Mouse (Mus musculus) lung, embryonic 14.5 days (tissue): ENCODE results near the gene Rnf146. TPM values are rescaled to one million over a fixed set of nuclear protein-coding genes. Genes with fewer than 3 reads are reported as not detected.

ENCODE experiments used
- ATAC-seq: fragments of 200-750 bp; cut with Nextera tagmentation; 2 replicates; pipeline ENCODE4 v1.8.0; 2017; ENCODE audit warnings: mild to moderate bottlenecking, moderate TSS enrichment, moderate library complexity; ENCODE audit not compliant: insufficient read depth
- DNase-seq: peaks from one replicate; pipeline ENCODE4 v3.0.0-alpha.2; 2015
- H3K27ac ChIP-seq: fragments of 300-500 bp; sonication (generic); 2 replicates; pipeline ENCODE4 v1.5.1; 2014; ENCODE audit warnings: low read depth, mild to moderate bottlenecking, moderate library complexity
- H3K27me3 ChIP-seq: fragments of 300-500 bp; sonication (generic); 2 replicates; pipeline ENCODE4 v1.6.1; 2014; ENCODE audit warnings: low read length, control low read depth; ENCODE audit not compliant: insufficient read depth
- H3K36me3 ChIP-seq: fragments of 300-500 bp; sonication (generic); 2 replicates; pipeline ENCODE4 v1.6.1; 2014; ENCODE audit warnings: control low read depth; ENCODE audit not compliant: insufficient read depth
- H3K4me1 ChIP-seq: fragments of 300-500 bp; sonication (generic); 2 replicates; pipeline ENCODE4 v1.6.1; 2014; ENCODE audit warnings: antibody characterized with exemption, control low read depth; ENCODE audit not compliant: insufficient read depth
- H3K4me2 ChIP-seq: fragments of 300-500 bp; sonication (generic); 2 replicates; pipeline ENCODE4 v1.6.1; 2014; ENCODE audit warnings: mild to moderate bottlenecking
- H3K4me3 ChIP-seq: fragments of 300-500 bp; sonication (generic); 2 replicates; pipeline ENCODE4 v1.5.1; 2014; ENCODE audit warnings: low read depth, low read length
- H3K9ac ChIP-seq: fragments of 300-500 bp; sonication (generic); 2 replicates; pipeline ENCODE4 v1.6.1; 2014
- H3K9me3 ChIP-seq: fragments of 300-500 bp; sonication (generic); 2 replicates; pipeline ENCODE4 v1.6.1; 2016; ENCODE audit warnings: low read depth, low read length, control low read depth
- CTCF ChIP-seq: IDR thresholded peaks from 2 replicates; pipeline ENCODE4 v1.5.1; 2016; ENCODE audit warnings: antibody characterized with exemption, low read depth
- WGBS: fragments of 180-500 bp; shearing (Covaris S2); extraction: QIAGEN DNeasy Blood & Tissue Kit; methylation state at CpG from one replicate; pipeline ENCODE4 v1.1.7; 2014; 5-methylcytosine and 5-hydroxymethylcytosine counted together
- polyA plus RNA-seq: library from polyadenylated mRNA; unstranded; fragments of >200 nt; fragmentation: Nextera tagmentation; extraction: Ambion mirVana; gene quantifications from 2 replicates; pipeline ENCODE4 v1.2.1, GENCODE M21; 2014

Rnf146 gene
- polyA plus RNA-seq, 1 experiment from 2014 or later, result 40.0 TPM

DNA sequence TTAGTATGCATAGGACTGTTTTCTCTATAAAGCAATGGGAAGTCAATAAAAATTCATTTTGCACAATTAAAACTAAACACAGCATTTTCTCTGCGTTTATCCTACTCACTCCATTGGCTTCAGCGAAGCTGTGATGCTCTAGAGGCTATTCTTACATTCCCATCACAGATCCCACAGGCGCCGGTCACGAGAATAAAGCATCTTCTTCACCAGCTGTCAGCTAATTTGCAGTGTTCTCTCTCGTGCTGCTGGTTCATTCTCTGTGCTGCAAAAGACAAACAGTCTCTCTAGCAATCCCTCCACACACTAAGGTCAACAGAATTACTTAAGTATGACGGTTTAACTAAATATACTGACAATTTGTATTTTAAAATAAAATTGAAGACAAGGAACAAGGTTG, 8.1 kb downstream of the Rnf146 start:
- Histone ChIP-seq H3K4me3 (no peak overlapping the region), H3K4me2 (no peak overlapping the region), H3K36me3 (peaks cover 20% of the 10 kb centered on the region), H3K9ac (no peak overlapping the region), H3K27ac (no peak overlapping the region), H3K27me3 (no peaks in the 10 kb centered on the region), H3K9me3 (no peaks in the 10 kb centered on the region), H3K4me1 (no peaks in the 10 kb centered on the region)
- 67% methylated on average over 7 of the region's 7 CpGs for WGBS
- DNase-seq, result no peak
- ATAC-seq, result no peak
- TF ChIP-seq CTCF, result no peak

DNA sequence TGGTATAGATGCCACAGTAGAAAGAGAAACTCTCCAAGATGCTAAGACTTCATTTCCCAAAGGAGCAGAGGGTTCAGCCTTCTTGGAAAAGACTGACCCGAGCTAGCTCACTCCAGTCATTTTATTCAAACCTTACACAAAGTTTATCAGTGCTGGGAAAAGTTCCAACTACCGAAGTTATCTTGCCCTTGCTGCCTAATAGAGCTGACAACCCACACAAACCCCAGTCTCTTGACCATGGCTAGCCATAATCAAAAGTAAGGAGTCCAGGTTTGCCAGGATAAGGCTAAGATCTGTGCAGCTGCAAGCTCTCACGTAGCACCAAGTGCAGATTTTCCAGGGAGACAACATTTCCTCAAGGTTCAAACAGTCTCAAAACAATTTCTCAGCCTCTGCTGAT, 9.7 kb downstream of the Rnf146 start:
- H3K9me3 ChIP-seq, result no peaks in the 10 kb centered on the region
- 73% methylated on average over 3 of the region's 3 CpGs for WGBS

DNA sequence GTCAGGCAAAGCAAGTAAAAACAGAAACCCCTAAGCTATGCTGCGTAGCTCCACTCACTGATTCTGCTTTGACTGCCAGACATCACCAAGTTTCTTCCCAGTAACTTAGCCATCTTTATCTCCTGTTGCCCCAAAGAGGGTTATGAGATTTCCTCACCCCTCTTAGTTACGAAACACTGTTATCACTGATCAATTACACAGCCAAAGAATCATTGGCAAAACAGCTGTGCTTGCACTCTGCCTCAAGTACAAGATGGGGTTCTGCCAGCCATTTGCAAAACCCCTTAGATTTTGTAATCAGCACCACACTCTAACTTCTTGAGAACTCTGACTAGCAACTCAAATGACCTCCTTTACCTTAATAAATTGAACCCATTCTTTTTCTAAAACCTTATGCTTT, 10.8 kb downstream of the Rnf146 start:
- Histone ChIP-seq H3K4me1 (no peaks in the 10 kb centered on the region), H3K9ac (no peak overlapping the region), H3K27ac (no peak overlapping the region), H3K27me3 (no peaks in the 10 kb centered on the region), H3K36me3 (peaks cover 39% of the 10 kb centered on the region), H3K9me3 (no peaks in the 10 kb centered on the region), H3K4me2 (no peak overlapping the region), H3K4me3 (no peak overlapping the region)
- TF ChIP-seq CTCF, result no peak
- ATAC-seq (no peak), DNase-seq (no peak)
- WGBS, result 91% methylated on average over 2 of the region's 2 CpGs

More for the DNA sequence above, 9.7 kb downstream of the Rnf146 start:
- Histone ChIP-seq H3K9ac (no peak overlapping the region), H3K4me2 (no peak overlapping the region), H3K4me1 (no peaks in the 10 kb centered on the region), H3K27me3 (no peaks in the 10 kb centered on the region), H3K27ac (no peak overlapping the region), H3K4me3 (no peak overlapping the region), H3K36me3 (peaks cover 27% of the 10 kb centered on the region)
- no peak for TF ChIP-seq CTCF
- DNase-seq (no peak), ATAC-seq (no peak)

DNA sequence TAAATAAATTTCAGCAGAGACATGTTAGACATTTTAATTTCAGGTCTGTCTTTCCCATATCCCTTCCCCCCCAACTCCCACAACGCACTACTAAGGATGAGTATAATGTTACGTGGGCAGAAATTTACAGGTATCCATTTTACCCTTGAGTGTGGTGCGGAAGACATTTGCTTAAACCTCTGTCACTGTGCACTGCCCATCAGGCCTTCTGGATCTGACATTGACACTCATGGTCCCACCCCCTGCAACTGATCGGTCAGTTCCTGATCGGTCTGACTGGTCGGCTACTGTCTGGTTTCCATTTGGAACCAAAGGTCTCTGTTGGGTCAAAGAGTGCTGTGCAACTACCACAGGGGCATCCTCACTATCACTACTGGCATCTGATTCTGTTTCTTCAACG, 15.6 kb downstream of the Rnf146 start:
- DNase-seq (no peak), ATAC-seq (no peak)
- Histone ChIP-seq H3K9ac (no peak overlapping the region), H3K4me3 (no peak overlapping the region), H3K36me3 (peaks cover 48% of the 10 kb centered on the region), H3K4me2 (no peak overlapping the region), H3K4me1 (no peaks in the 10 kb centered on the region), H3K27ac (no peak overlapping the region), H3K27me3 (no peaks in the 10 kb centered on the region), H3K9me3 (no peaks in the 10 kb centered on the region)
- 92% methylated on average over 7 of the region's 7 CpGs for WGBS
- TF ChIP-seq CTCF, result no peak

DNA sequence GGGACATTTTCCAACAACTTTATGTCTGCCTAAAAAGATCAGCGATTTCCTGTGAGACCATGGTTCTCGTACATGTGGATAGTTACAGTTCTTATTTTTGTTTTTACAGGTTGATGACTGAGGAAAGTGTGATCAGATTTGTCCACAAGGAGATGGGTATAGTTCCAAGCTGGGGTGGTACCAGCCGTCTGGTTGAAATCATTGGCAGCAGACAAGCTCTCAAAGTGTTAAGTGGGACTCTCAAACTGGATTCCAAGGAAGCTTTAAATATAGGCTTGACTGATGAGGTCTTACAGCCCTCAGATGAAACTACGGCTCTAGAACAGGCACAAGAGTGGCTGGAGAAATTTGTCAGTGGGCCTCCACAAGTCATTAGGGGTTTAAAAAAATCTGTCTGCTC, 18.0 kb downstream of the Rnf146 start:
- no peaks in the 10 kb centered on the region for H3K9me3 ChIP-seq
- H3K36me3 ChIP-seq, result peaks cover 40% of the 10 kb centered on the region
- no peak overlapping the region for H3K27ac ChIP-seq
- H3K27me3 ChIP-seq, result no peaks in the 10 kb centered on the region
- 67% methylated on average over 4 of the region's 4 CpGs for WGBS
- ATAC-seq, result no peak
- H3K4me3 ChIP-seq, result no peak overlapping the region
- H3K4me2 ChIP-seq, result no peak overlapping the region
- no peaks in the 10 kb centered on the region for H3K4me1 ChIP-seq
- TF ChIP-seq CTCF, result no peak
- DNase-seq, result no peak
- no peak overlapping the region for H3K9ac ChIP-seq

DNA sequence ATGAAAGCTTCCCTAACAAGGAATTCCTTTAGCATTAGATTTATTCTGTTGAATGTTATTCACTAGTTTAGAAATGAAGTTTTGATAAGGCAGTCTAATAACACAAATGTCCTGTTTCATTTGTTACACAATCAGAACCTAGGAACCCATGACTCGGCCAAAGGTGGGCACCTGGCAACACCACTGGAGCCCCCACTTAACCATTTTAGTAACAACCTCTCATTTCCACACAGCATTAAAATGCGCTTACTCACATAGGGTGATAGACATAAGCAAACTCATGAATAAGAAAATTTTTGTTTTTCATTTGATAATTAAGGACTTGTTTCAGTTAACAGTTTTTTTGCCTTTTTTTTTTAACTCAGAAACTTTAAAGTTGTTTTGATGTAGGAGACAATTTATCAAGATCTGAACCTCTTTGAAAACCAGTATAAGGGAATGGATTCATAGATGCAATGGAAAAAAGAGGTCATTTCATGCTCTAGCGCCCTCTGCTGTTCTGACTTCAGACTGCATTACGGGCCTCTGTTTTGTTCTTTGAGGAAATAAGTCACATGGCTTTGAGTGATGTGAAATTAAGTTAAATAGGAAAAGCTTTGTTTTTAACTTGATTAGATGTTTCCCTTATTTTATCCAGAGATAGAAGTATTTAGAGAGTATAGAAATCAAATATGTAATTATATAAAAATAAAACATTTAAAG, 23.7 kb downstream of the Rnf146 start:
- 53% methylated on average over 4 of the region's 4 CpGs for WGBS
- Histone ChIP-seq H3K27me3 (no peaks in the 10 kb centered on the region), H3K4me1 (no peaks in the 10 kb centered on the region), H3K4me2 (no peak overlapping the region), H3K9ac (no peak overlapping the region), H3K27ac (no peak overlapping the region), H3K36me3 (peaks cover 3% of the 10 kb centered on the region; the same call in 1 of the 2 replicates), H3K9me3 (no peaks in the 10 kb centered on the region), H3K4me3 (no peak overlapping the region)
- DNase-seq, result peak; percentile 88
- no peak for ATAC-seq
- TF ChIP-seq CTCF, result peak; percentile 69

DNA sequence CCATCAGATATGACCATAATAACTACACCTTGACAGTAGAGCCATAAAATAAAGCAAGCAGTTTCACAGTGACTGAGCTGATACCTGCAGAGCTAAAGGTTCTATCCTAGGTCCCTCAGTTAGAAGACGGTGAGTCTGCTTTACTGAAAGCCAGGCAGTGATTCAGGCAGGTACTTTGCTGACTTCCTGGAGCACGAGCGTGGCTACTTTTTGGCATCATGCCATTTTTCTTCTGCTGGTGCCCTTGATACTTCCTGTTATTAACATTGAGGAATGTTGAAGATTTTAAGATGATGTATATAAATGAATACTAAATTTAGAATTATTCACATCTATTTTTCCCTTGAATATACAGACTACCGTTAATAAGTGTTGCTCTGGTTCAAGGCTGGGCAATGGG, 28.4 kb downstream of the Rnf146 start:
- peak; percentile 67 for DNase-seq
- no peaks in the 10 kb centered on the region for H3K36me3 ChIP-seq
- no peak overlapping the region for H3K27ac ChIP-seq
- H3K9ac ChIP-seq, result no peak overlapping the region
- no peak overlapping the region for H3K4me3 ChIP-seq
- WGBS, result 35% methylated on average over 4 of the region's 4 CpGs
- H3K27me3 ChIP-seq, result no peaks in the 10 kb centered on the region
- no peaks in the 10 kb centered on the region for H3K4me1 ChIP-seq
- TF ChIP-seq CTCF, result no peak
- ATAC-seq, result no peak
- H3K9me3 ChIP-seq, result no peaks in the 10 kb centered on the region
- no peak overlapping the region for H3K4me2 ChIP-seq

DNA sequence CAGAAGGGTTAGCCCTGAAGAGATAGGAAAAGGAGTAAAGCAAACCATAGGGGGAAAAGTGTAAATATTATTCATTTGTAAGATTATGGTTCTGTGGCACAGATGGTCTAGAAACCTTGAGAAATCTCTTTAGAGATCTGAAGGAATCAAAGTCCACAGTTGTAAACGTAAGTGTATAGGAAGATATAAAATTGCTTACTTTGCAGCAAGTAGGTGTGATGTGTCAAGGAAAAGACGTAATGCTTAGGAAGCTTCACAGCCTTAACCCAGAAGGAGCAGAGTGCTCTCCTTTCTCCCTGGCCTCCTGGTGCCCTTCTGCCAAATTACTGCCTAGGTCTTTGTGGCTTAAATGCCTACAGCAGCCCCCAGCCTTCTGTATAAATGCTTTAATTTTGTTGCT, 37.4 kb downstream of the Rnf146 start:
- Histone ChIP-seq H3K4me2 (no peak overlapping the region), H3K36me3 (no peaks in the 10 kb centered on the region), H3K9me3 (no peaks in the 10 kb centered on the region), H3K27ac (no peak overlapping the region), H3K4me1 (no peaks in the 10 kb centered on the region), H3K4me3 (no peak overlapping the region), H3K27me3 (no peaks in the 10 kb centered on the region), H3K9ac (no peak overlapping the region)
- no peak for ATAC-seq
- 68% methylated on average over 2 of the region's 2 CpGs for WGBS
- DNase-seq, result no peak
- TF ChIP-seq CTCF, result no peak
